ENCODE assay signal across 8 mouse cellular contexts in genomic region chrX:134686267-134686666, GRCm38 (mm10). TPM values are rescaled to one million over a fixed set of nuclear protein-coding genes. Genes with fewer than 3 reads are reported as not detected.
A peak's percentile ranks its signal among the peaks of the same experiment; 100 is the strongest.
DNase-seq lines count a peak whose midpoint lies in the region; ATAC-seq and TF ChIP-seq lines count a peak whose summit lies in the region.

Armcx4 (plus strand) TSS chrX:134686519.

- H3K4me3 ChIP-seq in hindbrain, embryonic 11.5 days (ENCODE audit: low read depth, low read length), result peak within 1 kb of the TSS; percentile 41
- peak within 1 kb of the TSS; percentile 85 for H3K4me3 ChIP-seq in lung, adult 2 months (replicated peaks; ENCODE audit: extremely low read depth, low read depth, low read length)
- H3K4me3 ChIP-seq in olfactory bulb, adult 2 months (ENCODE audit: insufficient read depth, low read depth, low read length), result peak within 1 kb of the TSS; percentile 74

- no peak for TF ChIP-seq CTCF in lung, adult 2 months (IDR thresholded peaks at IDR 0.05; ENCODE audit: insufficient read depth, low read length)
- no peak for TF ChIP-seq CTCF in olfactory bulb, adult 2 months (IDR thresholded peaks at IDR 0.05; ENCODE audit: insufficient read depth, low read depth, low read length)

- 23% methylated on average over 25 of the region's 33 CpGs for WGBS in hindbrain, embryonic 11.5 days
- WGBS in lung, adult 2 months, result 25% methylated on average over 33 of the region's 33 CpGs
- WGBS in olfactory bulb, adult 2 months, result 25% methylated on average over 33 of the region's 33 CpGs

- peak within 1 kb of the TSS; percentile 65 for H3K9ac ChIP-seq in hindbrain, embryonic 11.5 days (ENCODE audit: low read depth, low read length)

- H3K27ac ChIP-seq in hindbrain, embryonic 11.5 days (ENCODE audit: low read depth, low read length), result peak within 1 kb of the TSS; percentile 81
- peak within 1 kb of the TSS; percentile 46 for H3K27ac ChIP-seq in olfactory bulb, adult 2 months (ENCODE audit: insufficient read depth, low read depth, low read length)

- no peaks in the 10 kb centered on the region for H3K4me1 ChIP-seq in hindbrain, embryonic 11.5 days (replicated peaks; ENCODE audit: control insufficient read depth, insufficient read depth, low read length)
- no peaks in the 10 kb centered on the region for H3K4me1 ChIP-seq in lung, adult 2 months (ENCODE audit: control insufficient read depth, insufficient read depth, low read length)
- no peaks in the 10 kb centered on the region for H3K4me1 ChIP-seq in olfactory bulb, adult 2 months (ENCODE audit: control insufficient read depth, insufficient read depth, low read length)

- DNase-seq in T-cell, adult 2 months (ENCODE audit: low spot score), result peak; percentile 41
- DNase-seq in cerebellum, adult 9-11 months, result peak; percentile 85
- peak; percentile 62 to 75 for DNase-seq in frontal cortex, postnatal 14 days (ENCODE audit: low spot score in 2 of 2)
- peak; percentile 83 for DNase-seq in hindbrain, embryonic 11.5 days (ENCODE audit: low spot score)
- peak; percentile 10 for DNase-seq in layer of hippocampus, adult 9-10 months (ENCODE audit: low spot score)
- peak; percentile 22 for DNase-seq in lung, adult 2 months
- DNase-seq in thymus, postnatal 14 days, result peak; percentile 57

- H3K4me2 ChIP-seq in hindbrain, embryonic 11.5 days (replicated peaks; ENCODE audit: low read depth, low read length), result peak within 1 kb of the TSS; percentile 39

- H3K9me3 ChIP-seq in hindbrain, embryonic 11.5 days (ENCODE audit: control insufficient read depth, low read length), result no peaks in the 10 kb centered on the region

- ATAC-seq in hindbrain, embryonic 11.5 days (ENCODE audit: low FRiP score), result peak; percentile 95

- TF ChIP-seq POLR2A in lung, adult 2 months (IDR thresholded peaks at IDR 0.05; ENCODE audit: borderline replicate concordance, extremely low read depth, low read depth, low read length), result peak; percentile 61; the same call in 1 of the 2 replicates
- peak; percentile 53; the same call in 1 of the 2 replicates for TF ChIP-seq POLR2A in olfactory bulb, adult 2 months (IDR thresholded peaks at IDR 0.05; ENCODE audit: insufficient read depth, low read depth, low read length)

- no peaks in the 10 kb centered on the region for H3K27me3 ChIP-seq in hindbrain, embryonic 11.5 days (ENCODE audit: control insufficient read depth, insufficient read depth, low read length)

- no peaks in the 10 kb centered on the region for H3K36me3 ChIP-seq in hindbrain, embryonic 11.5 days (ENCODE audit: control insufficient read depth, insufficient read depth, low read length)

RNA-seq across cellular contexts. Expression of gene Armcx4, which starts in this region (rescaled TPM):
- polyA plus RNA-seq in hindbrain, embryonic 11.5 days (2014; fragmentation: Nextera tagmentation; extraction: Ambion mirVana), result 6.1 and 8.1 TPM in 2 replicates
- 2.1 and 4.1 TPM in 2 replicates for polyA plus RNA-seq in lung, adult 2 months (2012; rRNA removed)
- polyA plus RNA-seq in olfactory bulb, adult 2 months (2012; ENCODE audit: insufficient read depth, insufficient read length, low replicate concordance, missing spikeins), result not detected in 2 replicates

Comparison
In these comparisons a context has a peak if more than half of its experiments do, and no peak if none do; other contexts are left out.
1. Peak in every context shown above with its lines: DNase-seq, ATAC-seq, H3K4me3 ChIP-seq and H3K27ac ChIP-seq.
2. DNase-seq: peak in every context shown above with its lines; median percentile 85 in cerebellum, adult 9-11 months; 83 in hindbrain, embryonic 11.5 days; 68 in frontal cortex, postnatal 14 days; 57 in thymus, postnatal 14 days; 41 in T-cell, adult 2 months; 22 in lung, adult 2 months; 10 in layer of hippocampus, adult 9-10 months.